Mouse (Mus musculus) intestine, embryonic 14.5 days (tissue): ENCODE data around the gene Lypd6. TPM values are rescaled to one million over a fixed set of nuclear protein-coding genes. Genes with fewer than 3 reads are reported as not detected.

Experiments
- ATAC-seq: fragments of 200-750 bp; cut with Nextera tagmentation; replicated peaks from 2 replicates; pipeline ENCODE4 v1.8.0; 2017; ENCODE audit warnings: low read depth, moderate number of reproducible peaks, moderate TSS enrichment, moderate library complexity; ENCODE audit not compliant: low FRiP score, low TSS enrichment
- DNase-seq: peaks from one replicate; pipeline ENCODE4 v3.0.0-alpha.2; 2018; ENCODE audit warnings: low spot score
- H3K27ac ChIP-seq: fragments of 300-500 bp; sonication (generic); 2 replicates; pipeline ENCODE4 v1.5.1; 2014; ENCODE audit warnings: low read depth, mild to moderate bottlenecking, control low read depth
- H3K27me3 ChIP-seq: fragments of 300-500 bp; sonication (generic); replicated peaks from 2 replicates; pipeline ENCODE4 v1.6.1; 2014; ENCODE audit warnings: low read length, control low read depth; ENCODE audit not compliant: control insufficient read depth, insufficient read depth
- H3K36me3 ChIP-seq: fragments of 300-500 bp; sonication (generic); 2 replicates; pipeline ENCODE4 v1.6.1; 2014; ENCODE audit warnings: low read length, control low read depth; ENCODE audit not compliant: control insufficient read depth, insufficient read depth
- H3K4me1 ChIP-seq: fragments of 300-500 bp; sonication (generic); replicated peaks from 2 replicates; pipeline ENCODE4 v1.6.1; 2014; ENCODE audit warnings: low read length, control low read depth, mixed read lengths; ENCODE audit not compliant: control insufficient read depth, insufficient read depth
- H3K4me2 ChIP-seq: fragments of 300-500 bp; sonication (generic); 2 replicates; pipeline ENCODE4 v1.6.1; 2014; ENCODE audit warnings: low read length
- H3K4me3 ChIP-seq: fragments of 300-500 bp; sonication (generic); 2 replicates; pipeline ENCODE4 v1.5.1; 2014; ENCODE audit warnings: low read depth, low read length, control low read depth, mixed read lengths
- H3K9ac ChIP-seq: fragments of 300-500 bp; sonication (generic); 2 replicates; pipeline ENCODE4 v1.6.1; 2014; ENCODE audit warnings: mild to moderate bottlenecking, low read length
- H3K9me3 ChIP-seq: fragments of 300-500 bp; sonication (generic); 2 replicates; pipeline ENCODE4 v1.6.1; 2016; ENCODE audit warnings: low read length, control low read depth; ENCODE audit not compliant: control insufficient read depth
- WGBS: fragments of 180-500 bp; shearing (Covaris S2); extraction: QIAGEN DNeasy Blood & Tissue Kit; methylation state at CpG from one replicate; pipeline ENCODE4 v1.1.7; 2014; 5-methylcytosine and 5-hydroxymethylcytosine counted together
- polyA plus RNA-seq: library from polyadenylated mRNA; unstranded; fragments of >200 nt; fragmentation: Nextera tagmentation; extraction: Ambion mirVana; gene quantifications from 2 replicates; pipeline ENCODE4 v1.2.1, GENCODE M21; 2014

Gene Lypd6
- 17.7 and 20.0 TPM in 2 replicates for polyA plus RNA-seq

GRCm38 (mm10) chr2:50066246-50066967 lies at the start of gene Lypd6:
Gene Lypd6 (plus strand): TSS chr2:50066429.
- Histone ChIP-seq H3K4me1 (peaks cover 3% of the 10 kb centered on the region; the same call in 1 of the 2 replicates), H3K4me2 (peak within 1 kb of the TSS; percentile 74), H3K4me3 (peak within 1 kb of the TSS; percentile 55), H3K27ac (no peak within 1 kb of the TSS; the same call in 1 of the 2 replicates), H3K9ac (peak within 1 kb of the TSS; percentile 54), H3K36me3 (no peaks in the 10 kb centered on the region), H3K9me3 (no peaks in the 10 kb centered on the region), H3K27me3 (no peaks in the 10 kb centered on the region)
- DNase-seq (peak; percentile 83), ATAC-seq (peak; percentile 97)
- WGBS, result under 1% methylated on average over 68 of the region's 76 CpGs

GRCm38 (mm10) chr2:50019477-50019876 lies 46.8 kb upstream of the Lypd6 start:
- Histone ChIP-seq H3K9me3 (no peaks in the 10 kb centered on the region), H3K4me3 (no peak overlapping the region), H3K4me1 (no peaks in the 10 kb centered on the region), H3K27ac (no peak overlapping the region), H3K27me3 (no peaks in the 10 kb centered on the region), H3K9ac (no peak overlapping the region), H3K36me3 (no peaks in the 10 kb centered on the region), H3K4me2 (no peak overlapping the region)
- ATAC-seq (no peak), DNase-seq (no peak)
- WGBS, result 82% methylated on average over 1 of the region's 1 CpGs

- ATAC-seq, result no peak
These were observed 40.7 kb upstream of the Lypd6 start for GRCm38 (mm10) chr2:50025549-50025948.

GRCm38 (mm10) chr2:50028930-50029329 lies 37.3 kb upstream of the Lypd6 start:
- WGBS, result 70% methylated on average over 8 of the region's 8 CpGs
- H3K4me3 ChIP-seq, result no peak overlapping the region
- ATAC-seq, result no peak
- H3K36me3 ChIP-seq, result no peaks in the 10 kb centered on the region
- no peak overlapping the region for H3K9ac ChIP-seq
- DNase-seq, result no peak
- no peak overlapping the region for H3K27ac ChIP-seq
- no peaks in the 10 kb centered on the region for H3K27me3 ChIP-seq
- no peak overlapping the region for H3K4me2 ChIP-seq
- no peaks in the 10 kb centered on the region for H3K4me1 ChIP-seq
- H3K9me3 ChIP-seq, result no peaks in the 10 kb centered on the region

More at GRCm38 (mm10) chr2:50025549-50025948, 40.7 kb upstream of the Lypd6 start:
- Histone ChIP-seq H3K27ac (no peak overlapping the region), H3K4me2 (no peak overlapping the region), H3K27me3 (no peaks in the 10 kb centered on the region), H3K4me3 (no peak overlapping the region), H3K9ac (no peak overlapping the region), H3K4me1 (no peaks in the 10 kb centered on the region), H3K9me3 (no peaks in the 10 kb centered on the region), H3K36me3 (no peaks in the 10 kb centered on the region)
- DNase-seq, result no peak
- 89% methylated on average over 5 of the region's 5 CpGs for WGBS

- DNase-seq (no peak), ATAC-seq (no peak)
- Histone ChIP-seq H3K4me1 (no peaks in the 10 kb centered on the region), H3K27me3 (no peaks in the 10 kb centered on the region), H3K4me2 (no peak overlapping the region), H3K9ac (no peak overlapping the region), H3K27ac (no peak overlapping the region), H3K4me3 (no peak overlapping the region), H3K36me3 (no peaks in the 10 kb centered on the region), H3K9me3 (no peaks in the 10 kb centered on the region)
- 52% methylated on average over 7 of the region's 7 CpGs for WGBS
These were observed 21.9 kb upstream of the Lypd6 start for GRCm38 (mm10) chr2:50044170-50044870.

- no peak for ATAC-seq
- no peaks in the 10 kb centered on the region for H3K4me1 ChIP-seq
- H3K27ac ChIP-seq, result no peak overlapping the region
- no peaks in the 10 kb centered on the region for H3K9me3 ChIP-seq
- H3K27me3 ChIP-seq, result no peaks in the 10 kb centered on the region
- no peaks in the 10 kb centered on the region for H3K36me3 ChIP-seq
- 73% methylated on average over 7 of the region's 7 CpGs for WGBS
- no peak overlapping the region for H3K4me2 ChIP-seq
- no peak overlapping the region for H3K9ac ChIP-seq
- H3K4me3 ChIP-seq, result no peak overlapping the region
- no peak for DNase-seq
These were observed 21.3 kb upstream of the Lypd6 start for GRCm38 (mm10) chr2:50044871-50045470.

GRCm38 (mm10) chr2:50045841-50046240 lies 20.4 kb upstream of the Lypd6 start:
- Histone ChIP-seq H3K27ac (no peak overlapping the region), H3K36me3 (no peaks in the 10 kb centered on the region), H3K4me2 (no peak overlapping the region), H3K9me3 (no peaks in the 10 kb centered on the region), H3K9ac (no peak overlapping the region), H3K4me3 (no peak overlapping the region), H3K4me1 (no peaks in the 10 kb centered on the region), H3K27me3 (no peaks in the 10 kb centered on the region)
- WGBS, result 82% methylated on average over 4 of the region's 4 CpGs
- ATAC-seq, result no peak
- no peak for DNase-seq

- no peaks in the 10 kb centered on the region for H3K36me3 ChIP-seq
- H3K9me3 ChIP-seq, result no peaks in the 10 kb centered on the region
- H3K4me3 ChIP-seq, result no peak overlapping the region
- H3K9ac ChIP-seq, result no peak overlapping the region
- H3K27ac ChIP-seq, result no peak overlapping the region
- ATAC-seq (peak; percentile 77; the same call in 1 of the 2 replicates), DNase-seq (no peak)
- no peaks in the 10 kb centered on the region for H3K4me1 ChIP-seq
- H3K4me2 ChIP-seq, result no peak overlapping the region
- no peaks in the 10 kb centered on the region for H3K27me3 ChIP-seq
These were observed 17.8 kb upstream of the Lypd6 start for GRCm38 (mm10) chr2:50048442-50048841.
